9 mouse cellular contexts compared by ENCODE assay signal in genomic region chr15:102920619-102921018, GRCm38 (mm10). TPM values are rescaled to one million over a fixed set of nuclear protein-coding genes. Genes with fewer than 3 reads are reported as not detected.
DNase-seq lines count a peak whose midpoint lies in the region; ATAC-seq and TF ChIP-seq lines count a peak whose summit lies in the region.
"Had no signal": no experiment of that assay in that cellular context is flagged by ENCODE, and none has a peak within 500 bp of the region (broad histone marks: within the 10 kb centered on the region; RNA-seq: fewer than 3 reads in every experiment).

No protein-coding gene starts in this region.

- WGBS in intestine, embryonic 16.5 days = under 1% methylated on average over 20 of the region's 20 CpGs

- in situ Hi-C loops in CH12.LX (cut with MboI; ENCODE audit: low pct_ligation_motif_present, low pct_unique_long_range_greater_than_20kb, low sequenced_read_pairs) = no loop called here

- DNase-seq in CH12.LX (ENCODE audit: extremely low read depth) = no peak
- peak; percentile 23 for DNase-seq in lung, postnatal 36 days
- peak; percentile 74 for DNase-seq in testis, postnatal 10 days (ENCODE audit: low spot score)
- DNase-seq in right cerebral cortex, postnatal 25 days = no peak
- DNase-seq in spleen, postnatal 36 days (ENCODE audit: low spot score in 2 of 2) = no peak

- peaks cover 90% of the 10 kb centered on the region for H3K27me3 ChIP-seq in CH12.LX (replicated peaks)
- H3K27me3 ChIP-seq in intestine, embryonic 16.5 days (replicated peaks; ENCODE audit: control insufficient read depth, insufficient read depth, low read length) = peaks cover 90% of the 10 kb centered on the region

- H3K27ac ChIP-seq in CH12.LX (ENCODE audit: insufficient read depth, low read depth) = no peak overlapping the region
- no peak overlapping the region for H3K27ac ChIP-seq in intestine, embryonic 16.5 days (ENCODE audit: low read length)

- no peak for TF ChIP-seq EP300 in CH12.LX (IDR thresholded peaks at IDR 0.05; ENCODE audit: low read length)

- no peak for TF ChIP-seq CTCF in CH12.LX (conservative IDR thresholded peaks at IDR 0.05 in 1 of 2, IDR thresholded peaks at IDR 0.05 in 1 of 2; ENCODE audit: low read depth in 2 of 2, low read length in 2 of 2)

- no peaks in the 10 kb centered on the region for H3K36me3 ChIP-seq in CH12.LX (replicated peaks in 1 of 2; ENCODE audit: control insufficient read depth in 1 of 2, insufficient read depth in 1 of 2, low read length in 1 of 2)
- H3K36me3 ChIP-seq in intestine, embryonic 16.5 days (ENCODE audit: control insufficient read depth, insufficient read depth, low read length) = no peaks in the 10 kb centered on the region

- TF ChIP-seq POLR2A in CH12.LX (IDR thresholded peaks at IDR 0.05; ENCODE audit: low read depth, low read length) = no peak

- no peak for TF ChIP-seq RAD21 in CH12.LX (IDR thresholded peaks at IDR 0.05; ENCODE audit: low read depth, low read length)

- no peak overlapping the region for H3K9ac ChIP-seq in CH12.LX (ENCODE audit: insufficient read depth, low read depth)
- no peak overlapping the region for H3K9ac ChIP-seq in intestine, embryonic 16.5 days (ENCODE audit: low read depth, low read length)

- no peak overlapping the region for H3K4me3 ChIP-seq in CH12.LX (replicated peaks in 1 of 3; ENCODE audit: low read depth in 2 of 3, low read length in 2 of 3, poor library complexity in 1 of 3)
- peak overlapping the region; percentile 29 for H3K4me3 ChIP-seq in intestine, embryonic 16.5 days (ENCODE audit: low read length)

- no peaks in the 10 kb centered on the region for H3K4me1 ChIP-seq in CH12.LX (ENCODE audit: control insufficient read depth in 1 of 2, insufficient read depth in 2 of 2)
- H3K4me1 ChIP-seq in intestine, embryonic 16.5 days (ENCODE audit: control insufficient read depth, insufficient read depth, low read length) = 0 out of 2 replicates have a peak, but pooled peaks cover 4% of the 10 kb centered on the region

- H3K4me2 ChIP-seq in CH12.LX (ENCODE audit: insufficient read depth, low read depth, poor library complexity, severe bottlenecking) = no peak overlapping the region
- peak overlapping the region; percentile 38 for H3K4me2 ChIP-seq in intestine, embryonic 16.5 days (ENCODE audit: low read depth, low read length)

- H3K9me3 ChIP-seq in CH12.LX (replicated peaks; ENCODE audit: low read length) = peaks cover 13% of the 10 kb centered on the region
- H3K9me3 ChIP-seq in intestine, embryonic 16.5 days (ENCODE audit: control insufficient read depth, low read length) = no peaks in the 10 kb centered on the region

- ATAC-seq in common myeloid progenitor, adult 5-6 weeks (replicated peaks; ENCODE audit: low read depth, poor library complexity, severe bottlenecking) = peak; percentile 32; the same call in 1 of the 2 replicates
- ATAC-seq in granulocyte monocyte progenitor cell, adult 5-6 weeks (replicated peaks; ENCODE audit: poor library complexity, severe bottlenecking) = peak; percentile 59
- ATAC-seq in intestine, embryonic 16.5 days = peak; percentile 60; the same call in 1 of the 2 replicates

- no peaks in the 10 kb centered on the region for H3K79me2 ChIP-seq in CH12.LX (replicated peaks; ENCODE audit: control insufficient read depth, extremely low read depth, insufficient read depth, poor library complexity, severe bottlenecking)

- dilution Hi-C loops in CH12.LX (cut with MboI; ENCODE audit: extremely low pct_ligation_motif_present, extremely low pct_unique_long_range_greater_than_20kb, low sequenced_read_pairs) = no loop called here

TF ChIP-seq in CH12.LX, 34 proteins besides CTCF, POLR2A, EP300 and RAD21:
- no peak for TF ChIP-seq POLR2AphosphoS2 (IDR thresholded peaks at IDR 0.05; ENCODE audit: low read depth, low read length)
- peak; percentile 22; the same call in 1 of the 2 replicates for TF ChIP-seq BHLHE40 (IDR thresholded peaks at IDR 0.05; ENCODE audit: low read depth, low read length)

RNA-seq across cellular contexts. Expression of gene Hoxc13, which starts 0.3 kb away (rescaled TPM):
- total RNA-seq in CH12.LX (2012; rRNA removed) (not detected in 2 replicates), CH12.LX (2014; rRNA removed) (not detected in 2 replicates)
- polyA plus RNA-seq in CH12.LX (2012; ENCODE audit: insufficient read length, low read depth) = not detected in 2 replicates
- not detected in 2 replicates for total RNA-seq in common myeloid progenitor, adult 5-6 weeks (2017)
- total RNA-seq in granulocyte monocyte progenitor cell, adult 5-6 weeks (2014; fragmentation: Nextera tagmentation) = not detected in 2 replicates
- total RNA-seq in granulocyte monocyte progenitor cell, adult 5-6 weeks (2017) = not detected in 2 replicates
- polyA plus RNA-seq in intestine, embryonic 16.5 days (2015; fragmentation: Nextera tagmentation; extraction: Ambion mirVana) = not detected in 2 replicates
- polyA plus RNA-seq: spleen, adult 2 months had no signal

RNA-seq across cellular contexts. Expression of gene Hoxc12, which starts 15.9 kb away (rescaled TPM):
- total RNA-seq in CH12.LX (2012; rRNA removed) = not detected in 2 replicates
- not detected in 2 replicates for total RNA-seq in CH12.LX (2014; rRNA removed)
- not detected in 2 replicates for polyA plus RNA-seq in CH12.LX (2012; ENCODE audit: insufficient read length, low read depth)
- not detected in 2 replicates for total RNA-seq in common myeloid progenitor, adult 5-6 weeks (2017)
- not detected in 2 replicates for total RNA-seq in granulocyte monocyte progenitor cell, adult 5-6 weeks (2014; fragmentation: Nextera tagmentation)
- not detected in 2 replicates for total RNA-seq in granulocyte monocyte progenitor cell, adult 5-6 weeks (2017)
- not detected in 2 replicates for polyA plus RNA-seq in intestine, embryonic 16.5 days (2015; fragmentation: Nextera tagmentation; extraction: Ambion mirVana)
- polyA plus RNA-seq: spleen, adult 2 months had no signal

RNA-seq across cellular contexts. Expression of gene Hoxc11, which starts 33.6 kb away (rescaled TPM):
- total RNA-seq in CH12.LX (2012; rRNA removed) (not detected in 2 replicates), CH12.LX (2014; rRNA removed) (not detected in 2 replicates)
- polyA plus RNA-seq in CH12.LX (2012; ENCODE audit: insufficient read length, low read depth) = not detected in 2 replicates
- not detected in 2 replicates for total RNA-seq in common myeloid progenitor, adult 5-6 weeks (2017)
- total RNA-seq in granulocyte monocyte progenitor cell, adult 5-6 weeks (2014; fragmentation: Nextera tagmentation) = not detected in 2 replicates
- total RNA-seq in granulocyte monocyte progenitor cell, adult 5-6 weeks (2017) = not detected in 2 replicates
- polyA plus RNA-seq in intestine, embryonic 16.5 days (2015; fragmentation: Nextera tagmentation; extraction: Ambion mirVana) = 0.06 TPM in 1 of 2 replicates, not detected in the other
- polyA plus RNA-seq: spleen, adult 2 months had no signal

RNA-seq across cellular contexts. Expression of gene Hoxc10, which starts 46.0 kb away (rescaled TPM):
- total RNA-seq in CH12.LX (2012; rRNA removed) (not detected in 2 replicates), CH12.LX (2014; rRNA removed) (not detected in 2 replicates)
- polyA plus RNA-seq in CH12.LX (2012; ENCODE audit: insufficient read length, low read depth) = 0.11 and 0.12 TPM in 2 replicates
- not detected in 2 replicates for total RNA-seq in common myeloid progenitor, adult 5-6 weeks (2017)
- not detected in 2 replicates for total RNA-seq in granulocyte monocyte progenitor cell, adult 5-6 weeks (2014; fragmentation: Nextera tagmentation)
- not detected in 2 replicates for total RNA-seq in granulocyte monocyte progenitor cell, adult 5-6 weeks (2017)
- 1.1 and 1.3 TPM in 2 replicates for polyA plus RNA-seq in intestine, embryonic 16.5 days (2015; fragmentation: Nextera tagmentation; extraction: Ambion mirVana)
- polyA plus RNA-seq: spleen, adult 2 months had no signal

RNA-seq across cellular contexts. Expression of gene Hoxc5, which starts 46.6 kb away (rescaled TPM):
- total RNA-seq in CH12.LX (2012; rRNA removed) (not detected in 2 replicates), CH12.LX (2014; rRNA removed) (0.15 TPM in 1 of 2 replicates, not detected in the other)
- polyA plus RNA-seq in CH12.LX (2012; ENCODE audit: insufficient read length, low read depth) = 0.16 and 0.22 TPM in 2 replicates
- total RNA-seq in common myeloid progenitor, adult 5-6 weeks (2017) = not detected in 2 replicates
- total RNA-seq in granulocyte monocyte progenitor cell, adult 5-6 weeks (2014; fragmentation: Nextera tagmentation) = not detected in 2 replicates
- total RNA-seq in granulocyte monocyte progenitor cell, adult 5-6 weeks (2017) = not detected in 2 replicates
- polyA plus RNA-seq in intestine, embryonic 16.5 days (2015; fragmentation: Nextera tagmentation; extraction: Ambion mirVana) = 6.8 and 7.2 TPM in 2 replicates

Comparison
In these comparisons a context has a peak if more than half of its experiments do, and no peak if none do; other contexts are left out.
1. DNase-seq: peak in lung, postnatal 36 days (single experiment) and testis, postnatal 10 days (single experiment); none in CH12.LX (single experiment), right cerebral cortex, postnatal 25 days (single experiment) and spleen, postnatal 36 days (0 of 2).
2. Peak in every context shown above with its lines, with median percentiles within 50 percentile points of each other: ATAC-seq.